ENCODE assay signal across 8 mouse cellular contexts in genomic region chr4:45018452-45018980, GRCm38 (mm10). TPM values are rescaled to one million over a fixed set of nuclear protein-coding genes. Genes with fewer than 3 reads are reported as not detected.
A peak's percentile ranks its signal among the peaks of the same experiment; 100 is the strongest.
DNase-seq lines count a peak whose midpoint lies in the region; ATAC-seq and TF ChIP-seq lines count a peak whose summit lies in the region.

Polr1e (plus strand) TSS chr4:45018583.

- peak; percentile 92 for DNase-seq in gastrocnemius, adult 8-10 months (ENCODE audit: low spot score in 2 of 2)
- DNase-seq in hindlimb bud, embryonic 11.5 days (ENCODE audit: extremely low spot score, low read depth, low spot score) = peak; percentile 89
- peak; percentile 72 to 85 for DNase-seq in left cerebral cortex, adult 8-10 months (ENCODE audit: low spot score in 2 of 2)
- peak; percentile 92 to 93 for DNase-seq in right cerebral cortex, postnatal 10 days (ENCODE audit: low spot score in 2 of 2)
- peak; percentile 93 for DNase-seq in urinary bladder, postnatal 25 days (ENCODE audit: low spot score)

- H3K4me3 ChIP-seq in cortical plate, adult 2 months (ENCODE audit: insufficient read depth, low read length) = peak within 1 kb of the TSS; percentile 54
- H3K4me3 ChIP-seq in megakaryocyte, embryonic 14.5 days (replicated peaks) = peak within 1 kb of the TSS; percentile 99

- H3K27me3 ChIP-seq in megakaryocyte, embryonic 14.5 days (replicated peaks) = no peaks in the 10 kb centered on the region

- peaks cover 2% of the 10 kb centered on the region; the same call in 1 of the 2 replicates for H3K4me1 ChIP-seq in cortical plate, adult 2 months (ENCODE audit: control insufficient read depth, insufficient read depth, low read length)
- peaks cover 56% of the 10 kb centered on the region for H3K4me1 ChIP-seq in megakaryocyte, embryonic 14.5 days

- TF ChIP-seq POLR2A in cortical plate, adult 2 months (IDR thresholded peaks at IDR 0.05; ENCODE audit: extremely low read depth, insufficient read depth, low read length) = peak; percentile 60; the same call in 1 of the 2 replicates

- no peak for TF ChIP-seq CTCF in cortical plate, adult 2 months (IDR thresholded peaks at IDR 0.05; ENCODE audit: extremely low read depth, insufficient read depth, low read length)

- peaks cover 31% of the 10 kb centered on the region for H3K36me3 ChIP-seq in megakaryocyte, embryonic 14.5 days (replicated peaks; ENCODE audit: low read length)

- ATAC-seq in activated CD4-positive, CD25-positive, alpha-beta regulatory T cell, adult 4 months = peak; percentile 94

- no peak within 1 kb of the TSS for H3K27ac ChIP-seq in cortical plate, adult 2 months (ENCODE audit: insufficient read depth, low read length)

- H3K9me3 ChIP-seq in megakaryocyte, embryonic 14.5 days = no peaks in the 10 kb centered on the region

RNA-seq across cellular contexts. Expression of gene Polr1e, which starts in this region (rescaled TPM):
- polyA plus RNA-seq in activated CD4-positive, CD25-positive, alpha-beta regulatory T cell, adult 4 months (2017; shearing (Covaris generic)) = 10 to 100 TPM; 39.7 to 56.8 TPM
- 11.4 and 12.4 TPM in 2 replicates for polyA plus RNA-seq in cortical plate, adult 2 months (2012; rRNA removed)
- 1 to 10 TPM; 3.7 to 6.7 (median 4.0) TPM for total RNA-seq in gastrocnemius, adult 8-10 months (2022)
- total RNA-seq in left cerebral cortex, adult 8-10 months (2022) = 10 to 100 TPM in 3 of 4 experiments, 1 to 10 TPM in 1; 9.4 to 13.8 (median 12.4) TPM
- polyA plus RNA-seq in megakaryocyte, embryonic 14.5 days (2012; ENCODE audit: insufficient read depth, low replicate concordance) = 2.7 TPM in 1 of 2 replicates, not detected in the other
